Mouse (Mus musculus): ENCODE results near the gene Ltv1. TPM values are rescaled to one million over a fixed set of nuclear protein-coding genes. Genes with fewer than 3 reads are reported as not detected.

Gene Ltv1
- polyA plus RNA-seq (2014; fragmentation: Nextera tagmentation; extraction: Ambion mirVana), result 46.8 and 48.8 TPM in 2 replicates

- Histone ChIP-seq H3K9ac (ENCODE audit: low read length) (peak within 1 kb of the TSS; percentile 91), H3K4me1 (ENCODE audit: control insufficient read depth in 2 of 2, insufficient read depth in 2 of 2, low read length in 2 of 2) (peaks cover 0 to 5% of the 10 kb centered on the region in 2 experiments; a peak in 3 of 4 replicates), H3K9me3 (ENCODE audit: control insufficient read depth, low read length) (no peaks in the 10 kb centered on the region), H3K4me3 (ENCODE audit: control insufficient read depth in 1 of 2, insufficient read depth in 1 of 2, low read depth in 1 of 2, low read length in 2 of 2) (peak within 1 kb of the TSS; percentile 77 to 96), H3K4me2 (ENCODE audit: low read length) (peak within 1 kb of the TSS; percentile 81), H3K27ac (replicated peaks in 1 of 2; ENCODE audit: control insufficient read depth in 1 of 2, insufficient read depth in 1 of 2, low read depth in 2 of 2, low read length in 2 of 2) (peak within 1 kb of the TSS; percentile 70 to 82), H3K36me3 (ENCODE audit: control insufficient read depth, insufficient read depth, low read length) (peaks cover 35% of the 10 kb centered on the region), H3K27me3 (ENCODE audit: control insufficient read depth, insufficient read depth, low read length) (no peaks in the 10 kb centered on the region)
- under 1% methylated on average over 43 of the region's 43 CpGs for WGBS
- ATAC-seq (ENCODE audit: insufficient number of reproducible peaks, insufficient read depth, low FRiP score, low read depth), result peak; percentile 99
Measured at GRCm38 (mm10) chr10:13192731-13193351, at the start of gene Ltv1. Ltv1 (minus strand) TSS chr10:13193168.

DNA sequence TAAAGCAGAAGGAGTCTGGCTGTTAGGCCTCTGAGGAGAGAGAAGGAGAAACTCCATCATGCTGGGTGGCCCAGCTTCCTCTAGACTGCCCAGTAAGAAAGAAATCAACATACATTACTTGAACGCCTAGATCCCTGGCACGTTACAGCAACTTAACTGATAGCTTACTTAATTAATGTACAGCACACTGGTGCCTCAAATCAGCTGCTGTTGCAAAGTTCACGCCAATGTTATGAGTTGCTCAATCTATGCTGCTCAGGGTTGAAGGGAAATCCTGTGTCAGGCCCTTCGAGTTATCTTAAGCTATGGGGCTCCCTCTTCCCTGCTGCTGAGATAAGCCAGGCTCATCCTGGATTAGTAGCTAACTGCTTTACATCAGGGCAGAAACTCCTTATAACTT lies 47.5 kb upstream of the Ltv1 start:
- Histone ChIP-seq H3K36me3 (ENCODE audit: control insufficient read depth, insufficient read depth, low read length) (peaks cover 87% of the 10 kb centered on the region), H3K27me3 (ENCODE audit: control insufficient read depth, insufficient read depth, low read length) (no peaks in the 10 kb centered on the region)
- 10% methylated on average over 4 of the region's 4 CpGs for WGBS

DNA sequence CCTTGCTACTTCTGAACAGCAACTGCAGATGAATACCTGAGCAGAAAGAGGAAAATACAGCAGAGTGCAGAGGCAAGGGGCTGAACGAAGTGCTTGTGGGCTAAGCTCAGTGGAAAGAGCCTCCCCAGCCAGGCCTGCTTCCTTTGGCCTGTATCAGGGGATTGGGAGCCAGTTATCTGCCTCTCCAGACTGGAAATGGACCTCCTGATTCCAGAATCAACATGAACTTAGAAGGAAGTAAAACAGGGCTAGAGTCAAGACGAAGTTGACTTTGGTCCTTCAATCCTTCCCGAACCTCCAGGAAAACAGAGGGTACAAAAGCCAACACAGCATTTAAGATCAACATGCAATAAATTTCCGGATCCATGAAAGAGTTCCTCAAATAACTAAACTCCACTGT lies 45.2 kb upstream of the Ltv1 start:
- Histone ChIP-seq H3K27ac (replicated peaks in 1 of 2; ENCODE audit: control insufficient read depth in 1 of 2, insufficient read depth in 1 of 2, low read depth in 2 of 2, low read length in 2 of 2) (peak overlapping the region in 1 of 2 experiments; percentile 14; a peak in 1 of 4 replicates), H3K9ac (ENCODE audit: low read length) (no peak overlapping the region), H3K4me1 (ENCODE audit: control insufficient read depth in 2 of 2, insufficient read depth in 2 of 2, low read length in 2 of 2) (peaks cover 11 to 14% of the 10 kb centered on the region in 2 experiments), H3K36me3 (ENCODE audit: control insufficient read depth, insufficient read depth, low read length) (peaks cover 78% of the 10 kb centered on the region), H3K27me3 (ENCODE audit: control insufficient read depth, insufficient read depth, low read length) (no peaks in the 10 kb centered on the region), H3K4me3 (ENCODE audit: control insufficient read depth in 1 of 2, insufficient read depth in 1 of 2, low read depth in 1 of 2, low read length in 2 of 2) (no peak overlapping the region), H3K9me3 (ENCODE audit: control insufficient read depth, low read length) (no peaks in the 10 kb centered on the region), H3K4me2 (ENCODE audit: low read length) (no peak overlapping the region)
- no peak for ATAC-seq (ENCODE audit: insufficient number of reproducible peaks, insufficient read depth, low FRiP score, low read depth)
- WGBS, result 69% methylated on average over 4 of the region's 4 CpGs

More for the DNA sequence above, 47.5 kb upstream of the Ltv1 start:
- no peak overlapping the region for H3K4me2 ChIP-seq (ENCODE audit: low read length)
- no peak overlapping the region for H3K4me3 ChIP-seq (ENCODE audit: control insufficient read depth in 1 of 2, insufficient read depth in 1 of 2, low read depth in 1 of 2, low read length in 2 of 2)
- peaks cover 10 to 14% of the 10 kb centered on the region in 2 experiments; a peak in 3 of 4 replicates for H3K4me1 ChIP-seq (ENCODE audit: control insufficient read depth in 2 of 2, insufficient read depth in 2 of 2, low read length in 2 of 2)
- peak overlapping the region in 1 of 2 experiments; percentile 54; a peak in 2 of 4 replicates for H3K27ac ChIP-seq (replicated peaks in 1 of 2; ENCODE audit: control insufficient read depth in 1 of 2, insufficient read depth in 1 of 2, low read depth in 2 of 2, low read length in 2 of 2)
- H3K9ac ChIP-seq (ENCODE audit: low read length), result no peak overlapping the region
- no peaks in the 10 kb centered on the region for H3K9me3 ChIP-seq (ENCODE audit: control insufficient read depth, low read length)
- ATAC-seq (ENCODE audit: insufficient number of reproducible peaks, insufficient read depth, low FRiP score, low read depth), result 0 out of 2 replicates have a peak, but pooled peaks have one; percentile 47

DNA sequence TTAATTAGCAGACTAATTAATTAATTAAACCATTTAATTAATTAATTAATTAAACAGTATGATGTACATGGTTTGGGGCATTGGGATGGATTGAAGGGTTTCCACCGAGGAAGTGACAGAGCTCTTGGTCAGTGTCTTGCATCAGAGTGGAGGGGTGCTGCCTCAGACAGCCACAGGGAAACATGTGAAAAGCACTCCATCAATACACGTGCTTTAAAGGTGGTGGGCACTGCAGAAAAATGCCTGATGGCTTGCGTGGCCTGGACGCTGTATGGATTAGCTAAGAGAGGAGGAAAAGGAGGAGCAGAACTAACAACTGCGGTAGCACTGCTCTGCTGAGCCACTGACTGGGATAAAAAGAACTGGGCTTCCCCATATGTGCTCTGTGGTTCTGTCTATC lies 43.9 kb upstream of the Ltv1 start:
- peaks cover 79% of the 10 kb centered on the region for H3K36me3 ChIP-seq (ENCODE audit: control insufficient read depth, insufficient read depth, low read length)
- 87% methylated on average over 5 of the region's 5 CpGs for WGBS
- H3K27ac ChIP-seq (replicated peaks in 1 of 2; ENCODE audit: control insufficient read depth in 1 of 2, insufficient read depth in 1 of 2, low read depth in 2 of 2, low read length in 2 of 2), result no peak overlapping the region
- H3K4me1 ChIP-seq (ENCODE audit: control insufficient read depth in 2 of 2, insufficient read depth in 2 of 2, low read length in 2 of 2), result peaks cover 14 to 18% of the 10 kb centered on the region in 2 experiments
- H3K4me3 ChIP-seq (ENCODE audit: control insufficient read depth in 1 of 2, insufficient read depth in 1 of 2, low read depth in 1 of 2, low read length in 2 of 2), result no peak overlapping the region
- no peak for ATAC-seq (ENCODE audit: insufficient number of reproducible peaks, insufficient read depth, low FRiP score, low read depth)
- no peak overlapping the region for H3K9ac ChIP-seq (ENCODE audit: low read length)
- no peaks in the 10 kb centered on the region for H3K9me3 ChIP-seq (ENCODE audit: control insufficient read depth, low read length)
- no peaks in the 10 kb centered on the region for H3K27me3 ChIP-seq (ENCODE audit: control insufficient read depth, insufficient read depth, low read length)
- H3K4me2 ChIP-seq (ENCODE audit: low read length), result no peak overlapping the region

DNA sequence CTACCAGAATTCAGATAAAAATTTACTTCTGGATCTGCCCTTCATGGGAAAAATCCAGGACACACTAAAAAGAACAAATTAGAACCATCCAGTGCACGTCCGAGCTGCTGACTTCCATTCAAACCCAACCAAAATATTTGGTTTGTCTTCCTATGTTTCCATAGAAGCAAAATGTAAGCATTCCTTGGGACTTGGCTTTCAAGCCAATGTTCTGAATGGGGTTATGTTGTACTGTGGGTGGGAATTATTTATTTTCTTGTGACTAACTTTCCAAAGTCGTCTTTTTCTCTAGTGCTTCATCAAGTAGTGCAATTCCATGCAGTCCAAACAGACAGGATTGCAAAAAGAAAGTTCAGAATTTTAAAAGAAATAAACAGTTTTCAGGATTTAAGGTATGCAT lies 41.5 kb upstream of the Ltv1 start:
- Histone ChIP-seq H3K27me3 (ENCODE audit: control insufficient read depth, insufficient read depth, low read length) (no peaks in the 10 kb centered on the region), H3K4me3 (ENCODE audit: control insufficient read depth in 1 of 2, insufficient read depth in 1 of 2, low read depth in 1 of 2, low read length in 2 of 2) (no peak overlapping the region), H3K4me1 (ENCODE audit: control insufficient read depth in 2 of 2, insufficient read depth in 2 of 2, low read length in 2 of 2) (peaks cover 6 to 16% of the 10 kb centered on the region in 2 experiments), H3K27ac (replicated peaks in 1 of 2; ENCODE audit: control insufficient read depth in 1 of 2, insufficient read depth in 1 of 2, low read depth in 2 of 2, low read length in 2 of 2) (no peak overlapping the region), H3K4me2 (ENCODE audit: low read length) (no peak overlapping the region), H3K36me3 (ENCODE audit: control insufficient read depth, insufficient read depth, low read length) (peaks cover 84% of the 10 kb centered on the region), H3K9ac (ENCODE audit: low read length) (no peak overlapping the region), H3K9me3 (ENCODE audit: control insufficient read depth, low read length) (no peaks in the 10 kb centered on the region)
- ATAC-seq (ENCODE audit: insufficient number of reproducible peaks, insufficient read depth, low FRiP score, low read depth), result no peak
- 73% methylated on average over 3 of the region's 3 CpGs for WGBS

DNA sequence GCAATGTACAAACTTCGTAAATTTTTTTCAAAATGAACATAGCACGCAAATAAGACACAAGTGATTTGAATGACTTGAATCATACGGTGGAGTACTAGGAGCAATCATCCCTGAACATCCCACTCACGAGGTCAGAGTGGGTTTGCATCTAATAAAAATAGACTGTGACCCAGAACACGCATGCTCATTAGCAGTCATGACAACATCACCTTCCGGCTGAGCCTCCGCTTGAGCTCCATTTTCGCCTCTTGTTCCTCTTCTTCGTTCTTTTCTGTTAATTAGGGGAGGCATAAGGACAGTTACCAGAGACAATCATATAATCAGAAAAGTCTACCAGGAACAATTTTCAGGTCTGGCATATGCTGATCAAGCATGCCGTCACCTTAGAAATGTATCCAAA lies 41.0 kb upstream of the Ltv1 start:
- Histone ChIP-seq H3K9me3 (ENCODE audit: control insufficient read depth, low read length) (no peaks in the 10 kb centered on the region), H3K36me3 (ENCODE audit: control insufficient read depth, insufficient read depth, low read length) (peaks cover 83% of the 10 kb centered on the region), H3K27ac (replicated peaks in 1 of 2; ENCODE audit: control insufficient read depth in 1 of 2, insufficient read depth in 1 of 2, low read depth in 2 of 2, low read length in 2 of 2) (no peak overlapping the region), H3K27me3 (ENCODE audit: control insufficient read depth, insufficient read depth, low read length) (no peaks in the 10 kb centered on the region), H3K4me2 (ENCODE audit: low read length) (no peak overlapping the region), H3K4me3 (ENCODE audit: control insufficient read depth in 1 of 2, insufficient read depth in 1 of 2, low read depth in 1 of 2, low read length in 2 of 2) (no peak overlapping the region), H3K9ac (ENCODE audit: low read length) (no peak overlapping the region), H3K4me1 (ENCODE audit: control insufficient read depth in 2 of 2, insufficient read depth in 2 of 2, low read length in 2 of 2) (peaks cover 6 to 16% of the 10 kb centered on the region in 2 experiments)
- 78% methylated on average over 10 of the region's 10 CpGs for WGBS
- no peak for ATAC-seq (ENCODE audit: insufficient number of reproducible peaks, insufficient read depth, low FRiP score, low read depth)

DNA sequence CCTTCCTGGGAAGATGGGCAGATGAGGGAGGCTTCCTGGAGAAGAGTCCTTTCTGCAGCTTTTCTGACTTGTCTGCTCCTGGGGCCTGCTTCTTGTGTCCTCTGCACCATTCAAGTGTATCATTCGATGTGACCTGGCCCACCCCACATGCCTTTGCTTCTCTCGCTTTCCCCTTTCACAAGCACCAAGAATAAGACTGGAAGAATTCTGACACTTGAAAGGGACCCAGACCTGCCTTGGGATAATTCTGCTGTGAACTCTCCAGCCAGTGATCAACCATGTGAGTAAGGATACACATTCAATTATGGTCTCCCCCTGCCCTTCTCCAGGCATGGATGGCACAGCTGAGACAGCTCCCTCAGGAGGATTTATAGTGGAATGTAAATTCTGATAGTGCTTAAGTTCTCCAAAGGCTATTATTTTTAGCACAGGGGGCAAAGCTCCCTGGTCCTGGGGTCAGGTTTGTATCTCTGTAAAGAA lies 40.2 kb upstream of the Ltv1 start:
- peaks cover 83% of the 10 kb centered on the region for H3K36me3 ChIP-seq (ENCODE audit: control insufficient read depth, insufficient read depth, low read length)

More for the DNA sequence above, 40.2 kb upstream of the Ltv1 start:
- peak overlapping the region in 1 of 2 experiments; percentile 37; a peak in 1 of 4 replicates for H3K27ac ChIP-seq (replicated peaks in 1 of 2; ENCODE audit: control insufficient read depth in 1 of 2, insufficient read depth in 1 of 2, low read depth in 2 of 2, low read length in 2 of 2)
- no peak overlapping the region for H3K4me2 ChIP-seq (ENCODE audit: low read length)
- WGBS, result 44% methylated on average over 2 of the region's 2 CpGs
- H3K9me3 ChIP-seq (ENCODE audit: control insufficient read depth, low read length), result no peaks in the 10 kb centered on the region
- H3K27me3 ChIP-seq (ENCODE audit: control insufficient read depth, insufficient read depth, low read length), result no peaks in the 10 kb centered on the region
- ATAC-seq (ENCODE audit: insufficient number of reproducible peaks, insufficient read depth, low FRiP score, low read depth), result no peak
- H3K4me3 ChIP-seq (ENCODE audit: control insufficient read depth in 1 of 2, insufficient read depth in 1 of 2, low read depth in 1 of 2, low read length in 2 of 2), result no peak overlapping the region
- H3K4me1 ChIP-seq (ENCODE audit: control insufficient read depth in 2 of 2, insufficient read depth in 2 of 2, low read length in 2 of 2), result peaks cover 6 to 16% of the 10 kb centered on the region in 2 experiments
- peak overlapping the region; percentile 16; the same call in 1 of the 2 replicates for H3K9ac ChIP-seq (ENCODE audit: low read length)
